Mouse (Mus musculus): ENCODE measurements around the gene Cox16.

GRCm38 (mm10) chr12:81333841-81334240 lies 151.1 kb downstream of the Cox16 start:
- no peak for TF ChIP-seq EP300 (IDR thresholded peaks at IDR 0.05; ENCODE audit: low read depth)
- no peak for TF ChIP-seq CTCF (IDR thresholded peaks at IDR 0.05; ENCODE audit: low read depth)

Measured in liver, embryonic 14.5 days (tissue).